Mouse (Mus musculus) urinary bladder, postnatal 10 days (tissue): ENCODE data around the gene Aqp9.
A peak's percentile ranks its signal among the peaks of the same experiment; 100 is the strongest.
"Not testable (repeated sequence)": the region's sequence is repeated elsewhere in the genome, so short reads cannot be mapped to it uniquely, and the experiment has no call there.

Source experiments
- DNase-seq: peaks from one replicate; pipeline ENCODE4 v3.0.0; 2022; ENCODE audit warnings: low spot score

The Aqp9 gene

GRCm38 (mm10) chr9:71138936-71139335 is 29.5 kb downstream of the Aqp9 start:
- no peak for DNase-seq

DNA sequence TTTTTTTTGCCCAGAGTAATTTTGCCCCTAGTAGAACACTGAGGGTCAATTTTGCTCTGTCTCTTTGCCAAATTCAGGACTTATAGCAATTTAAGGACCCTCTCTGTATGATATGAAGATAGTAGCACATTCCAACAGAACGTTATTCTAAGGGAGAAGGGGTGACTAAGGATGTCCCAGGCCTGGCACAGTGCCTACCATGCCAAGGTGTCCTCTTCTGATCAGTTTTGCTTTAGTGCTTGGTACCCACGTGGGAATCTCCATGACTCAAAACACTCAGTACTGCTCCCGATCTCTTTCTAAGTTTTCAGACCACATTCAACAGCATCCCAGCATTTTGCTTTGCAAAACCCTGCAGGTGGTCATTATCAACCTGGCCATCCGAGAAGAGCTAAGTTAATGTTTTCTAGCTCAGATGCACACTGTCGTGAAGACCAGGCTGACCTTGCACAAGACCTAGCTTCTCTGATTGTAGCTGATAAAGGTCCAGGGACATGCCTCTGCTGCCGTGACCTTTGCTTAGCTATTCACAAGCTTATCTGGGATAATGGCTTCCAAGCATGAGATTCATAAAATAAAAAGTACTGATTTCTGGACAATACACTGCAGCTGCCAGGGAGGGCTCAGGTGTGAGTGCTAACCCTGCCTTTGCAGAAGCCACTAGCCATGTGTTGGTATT is 31.1 kb downstream of the Aqp9 start:
- DNase-seq: no peak

GRCm38 (mm10) chr9:71135073-71135472 is 33.4 kb downstream of the Aqp9 start:
- DNase-seq: no peak

DNA sequence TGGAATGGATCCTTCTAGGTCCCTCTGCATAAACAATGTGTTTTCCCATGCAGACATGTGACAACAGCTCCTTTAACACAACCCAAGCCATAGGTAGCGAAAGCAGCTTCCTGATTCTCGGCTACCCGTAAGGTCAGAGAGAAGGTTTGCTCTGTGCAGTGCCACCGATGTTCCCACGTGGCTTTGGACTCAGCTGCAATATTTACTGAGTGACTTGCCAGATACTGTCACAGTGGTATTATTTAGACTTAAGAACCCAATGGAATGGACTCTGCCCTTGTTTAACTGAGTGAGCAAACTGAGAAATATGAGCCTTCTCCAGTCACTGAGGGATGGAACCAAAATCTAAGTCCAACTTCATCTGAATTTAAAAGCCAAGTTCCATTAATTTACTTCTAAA is 35.3 kb downstream of the Aqp9 start:
- DNase-seq: no peak

DNA sequence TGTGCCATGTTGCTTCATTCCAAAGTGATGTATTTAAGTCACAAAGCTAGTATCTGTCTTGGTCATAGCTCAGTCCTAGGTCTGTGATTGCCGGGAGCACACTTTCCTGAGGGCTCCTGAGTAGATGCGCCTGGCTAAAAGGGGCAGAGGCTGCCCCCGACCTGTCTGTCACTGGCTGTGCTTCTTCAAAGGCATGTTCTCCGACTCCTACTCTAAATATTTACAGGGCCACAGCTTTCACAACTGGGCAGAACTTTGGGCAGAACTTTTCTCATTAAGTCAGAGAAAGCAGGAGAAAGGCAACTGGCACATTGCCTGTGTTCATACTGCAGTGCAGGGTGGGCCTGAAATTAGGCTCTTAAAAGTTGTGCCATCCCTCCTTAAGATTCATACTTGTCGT is 36.7 kb downstream of the Aqp9 start:
- DNase-seq: no peak

- DNase-seq: peak; percentile 26
These were observed 39.6 kb downstream of the Aqp9 start for GRCm38 (mm10) chr9:71128911-71129310.

GRCm38 (mm10) chr9:71126205-71126604 is 42.3 kb downstream of the Aqp9 start:
- no peak for DNase-seq

- not testable (repeated sequence) for DNase-seq
These were observed 45.4 kb downstream of the Aqp9 start for GRCm38 (mm10) chr9:71123095-71123494.

DNA sequence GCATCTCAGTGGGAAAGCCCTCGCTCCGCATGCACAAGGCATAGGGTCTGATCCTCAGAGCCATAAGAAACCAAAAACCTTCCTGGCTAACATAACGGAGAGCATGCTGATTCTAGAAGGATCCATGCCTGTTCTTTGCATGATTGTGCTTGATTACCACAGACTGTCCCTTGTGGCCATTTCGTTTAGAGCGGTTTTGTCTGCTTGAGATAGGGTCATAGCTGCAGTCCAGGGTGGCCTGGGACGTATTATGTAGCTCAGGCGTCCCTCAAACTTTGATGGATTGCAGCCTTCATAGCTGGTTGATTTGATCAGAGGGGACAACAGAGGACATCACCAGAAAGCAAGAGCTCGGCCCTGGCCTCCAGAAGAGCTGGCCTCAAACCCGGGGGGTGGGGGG is 47.6 kb downstream of the Aqp9 start:
- no peak for DNase-seq

- no peak for DNase-seq
These were observed 55.3 kb downstream of the Aqp9 start for GRCm38 (mm10) chr9:71113166-71113565.

- DNase-seq: no peak
These were observed 65.0 kb downstream of the Aqp9 start for GRCm38 (mm10) chr9:71103521-71103920.

DNA sequence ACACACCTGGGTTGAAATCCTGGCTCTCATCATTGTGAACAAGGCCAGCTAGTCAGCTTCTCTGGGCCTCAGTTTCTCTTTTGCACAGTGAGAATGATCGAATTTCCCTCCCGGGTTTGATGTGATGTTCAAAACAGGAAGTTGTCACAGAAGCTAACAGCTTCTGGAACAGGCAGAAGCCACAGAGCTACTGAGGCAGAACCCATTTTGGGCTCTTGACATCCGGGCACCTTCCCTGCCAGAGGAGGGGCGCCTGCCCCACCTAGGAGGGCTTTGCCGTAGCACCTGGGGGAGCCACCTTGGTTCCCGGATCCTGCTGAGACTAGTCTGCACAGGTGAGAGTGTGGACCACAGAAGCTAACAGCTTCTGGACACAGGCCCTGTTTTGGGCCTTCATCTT is 74.4 kb downstream of the Aqp9 start:
- DNase-seq: no peak

DNA sequence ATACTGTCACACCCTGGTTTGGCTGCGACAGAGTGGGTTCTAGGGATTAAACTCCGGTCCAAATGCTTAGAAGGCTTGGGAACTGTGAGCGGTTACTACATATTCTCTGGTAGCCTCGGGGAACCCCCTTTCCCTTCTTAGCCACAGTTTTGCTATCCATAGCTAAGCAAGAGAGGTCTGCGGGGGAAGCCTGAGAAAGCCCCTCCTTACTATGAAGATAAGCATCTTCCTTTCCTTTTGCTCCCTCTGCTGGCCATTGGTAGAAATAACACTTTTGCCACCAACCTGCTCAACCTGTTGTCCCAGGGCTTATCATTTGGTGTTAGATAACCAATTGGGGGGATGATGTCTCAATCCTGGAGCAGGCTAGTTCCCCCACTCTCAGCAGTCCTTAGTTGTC is 76.4 kb downstream of the Aqp9 start:
- DNase-seq: no peak

DNA sequence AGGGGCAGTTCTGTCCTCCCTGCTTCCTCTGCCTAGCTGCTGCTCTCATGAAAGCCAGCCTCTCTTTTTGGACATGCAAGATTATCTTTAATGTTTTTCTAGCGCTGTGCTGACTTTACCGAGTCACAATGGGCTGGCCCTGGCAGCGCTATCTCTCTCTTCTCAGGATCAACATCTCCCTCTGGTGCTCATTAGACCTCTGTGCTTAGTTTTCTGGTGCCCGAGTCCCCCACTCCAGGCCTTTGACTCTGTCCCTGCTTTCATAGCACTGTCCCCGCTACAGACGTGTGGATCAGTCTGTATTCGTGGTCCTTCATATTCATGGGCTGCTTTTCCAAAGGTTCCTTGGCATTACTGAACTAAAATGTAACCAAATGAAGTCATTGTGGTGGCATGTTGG is 89.3 kb downstream of the Aqp9 start:
- DNase-seq: no peak

- no peak for DNase-seq
These were observed 91.1 kb downstream of the Aqp9 start for GRCm38 (mm10) chr9:71077251-71077825.

GRCm38 (mm10) chr9:71076201-71076648 is 92.3 kb downstream of the Aqp9 start:
- DNase-seq: no peak

DNA sequence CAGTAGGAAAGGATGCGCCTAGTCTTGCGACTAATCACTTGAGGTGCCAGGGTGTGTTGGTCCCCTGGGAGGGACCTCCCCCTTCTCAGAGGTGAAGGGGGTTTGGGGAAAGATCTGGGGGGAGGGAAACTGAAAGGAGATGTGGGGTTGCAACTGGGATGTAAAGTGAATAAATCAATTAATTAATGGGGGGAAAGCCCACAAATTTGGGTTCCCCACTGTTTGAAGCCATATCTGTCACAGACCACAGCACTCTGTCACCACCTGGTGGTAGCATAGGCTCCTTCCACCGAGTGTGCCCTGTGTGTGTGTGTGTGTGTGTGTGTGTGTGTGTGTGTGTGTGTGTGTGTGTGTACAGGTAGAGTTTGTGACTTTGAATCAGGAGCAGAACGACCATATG is 94.7 kb downstream of the Aqp9 start:
- no peak for DNase-seq

DNA sequence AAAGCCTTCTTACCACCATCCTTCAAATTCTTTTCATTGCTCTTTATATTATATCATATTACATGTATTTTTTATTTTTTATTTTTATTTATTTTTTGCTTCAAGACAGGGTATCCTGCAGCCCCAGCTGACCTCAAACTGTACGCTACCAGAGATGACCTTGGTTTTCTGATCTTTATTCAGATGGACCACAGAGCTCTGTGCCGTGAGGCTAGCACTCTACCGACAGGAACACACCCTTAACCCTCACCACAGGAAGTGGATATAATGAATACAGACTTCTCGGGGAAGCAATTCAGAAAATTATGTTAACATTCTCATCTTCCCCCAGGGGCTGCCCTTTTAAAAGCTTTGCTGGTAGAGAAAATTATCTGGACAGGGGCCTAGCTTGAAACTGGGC is 95.4 kb downstream of the Aqp9 start:
- no peak for DNase-seq

- DNase-seq: no peak
These were observed 96.0 kb downstream of the Aqp9 start for GRCm38 (mm10) chr9:71072502-71072901.

DNA sequence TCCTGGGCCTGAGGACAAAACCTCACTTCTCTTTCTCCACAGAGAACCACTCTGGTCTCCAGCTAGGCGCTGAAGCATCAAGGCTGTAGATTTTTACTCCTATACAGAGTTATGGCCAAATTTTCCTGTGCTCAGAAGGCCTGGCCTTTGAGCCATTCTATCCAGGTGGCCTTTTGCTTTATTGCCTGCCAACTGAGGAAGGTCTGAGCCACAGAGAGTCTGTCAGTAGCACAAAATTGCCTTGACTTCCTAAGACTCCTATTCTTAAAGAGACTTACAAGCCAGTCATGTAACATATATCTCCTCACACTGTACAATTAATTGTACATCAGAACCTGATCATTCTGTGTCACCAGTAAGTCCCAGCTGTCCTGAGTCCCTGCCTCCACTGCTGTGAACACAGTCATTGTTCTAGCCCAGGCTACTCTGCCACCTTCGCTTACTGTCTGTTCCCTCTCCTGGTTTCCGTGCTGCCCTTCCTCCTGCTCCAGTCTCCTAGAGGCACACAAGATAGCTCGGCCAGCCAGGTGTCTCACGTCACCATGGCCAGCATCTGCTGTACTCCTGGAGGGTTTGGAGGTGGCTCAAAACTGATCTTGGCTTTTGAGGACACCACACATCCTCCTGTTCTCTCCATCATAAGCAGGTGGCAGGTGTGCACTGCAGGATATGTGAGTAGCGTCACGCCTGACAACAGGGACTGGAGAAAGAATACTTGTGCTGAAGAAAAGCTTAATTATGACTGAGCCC is 96.7 kb downstream of the Aqp9 start:
- DNase-seq: no peak

DNA sequence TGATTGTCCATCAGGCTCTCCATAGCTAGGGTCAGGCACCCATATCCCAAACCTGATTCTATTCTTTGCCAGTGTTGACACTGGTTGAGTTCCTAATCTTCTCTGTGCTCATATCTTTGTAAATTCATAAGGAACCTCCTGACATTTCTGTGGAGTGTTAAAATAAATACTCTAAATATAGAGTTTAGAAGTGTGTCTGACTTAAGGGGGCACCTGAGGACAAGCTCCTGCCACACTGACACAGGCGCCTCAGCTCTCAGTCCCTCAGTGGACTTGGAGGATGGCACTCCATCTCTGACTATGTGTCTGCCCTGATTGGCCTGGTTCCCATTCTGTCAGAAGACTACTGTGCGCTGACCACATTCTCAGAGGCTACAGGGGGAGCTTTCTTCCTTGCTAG is 97.9 kb downstream of the Aqp9 start:
- DNase-seq: no peak

DNA sequence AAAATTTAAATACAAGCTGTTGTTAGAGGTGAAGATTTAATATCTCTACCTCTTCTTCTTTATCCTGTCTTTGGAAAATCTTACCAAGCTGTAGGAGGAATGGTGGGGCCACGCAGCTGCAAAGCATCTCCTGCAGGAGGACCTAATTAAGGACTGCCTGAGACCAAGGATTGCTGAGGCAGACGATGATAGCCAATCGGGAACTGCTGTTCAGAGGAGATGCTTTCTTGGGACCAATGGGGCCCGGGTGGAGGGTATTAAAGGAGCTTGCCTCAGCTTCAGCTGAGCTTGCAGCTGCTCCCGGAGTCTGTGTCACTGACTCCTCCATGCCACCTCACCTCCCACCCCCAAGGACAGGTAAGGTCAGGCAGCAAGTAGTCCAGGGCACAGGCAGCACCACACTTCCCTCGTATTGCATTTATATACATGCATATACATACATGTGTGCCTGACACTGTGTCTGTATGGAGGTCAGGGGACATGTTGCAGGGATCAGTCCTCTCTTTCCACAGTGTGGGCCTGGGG is 99.6 kb downstream of the Aqp9 start:
- DNase-seq: no peak

- no peak for DNase-seq
These were observed 101.3 kb downstream of the Aqp9 start for GRCm38 (mm10) chr9:71067156-71067555.
